Mouse (Mus musculus) Muller cell, postnatal 12 days (primary cell): ENCODE results near the gene Wdcp.
"Not testable (repeated sequence)": the region's sequence is repeated elsewhere in the genome, so short reads cannot be mapped to it uniquely, and the experiment has no call there.

ENCODE experiments used
- DNase-seq: peaks from one replicate; pipeline ENCODE4 v3.0.0-alpha.2; 2015; ENCODE audit errors: inconsistent ontology term

The Wdcp gene

GRCm38 (mm10) chr12:4842890-4843597 lies at the start of gene Wdcp:
TSS of gene Wdcp (plus strand) at chr12:4843303.
- peak; percentile 97 for DNase-seq

GRCm38 (mm10) chr12:4793718-4794117 lies 49.4 kb upstream of the Wdcp start:
- no peak for DNase-seq

GRCm38 (mm10) chr12:4797471-4797870 lies 45.6 kb upstream of the Wdcp start:
- not testable (repeated sequence) for DNase-seq

GRCm38 (mm10) chr12:4811036-4811435 lies 32.1 kb upstream of the Wdcp start:
- DNase-seq = no peak

- DNase-seq = no peak
Measured at GRCm38 (mm10) chr12:4811705-4812104, 31.4 kb upstream of the Wdcp start.

GRCm38 (mm10) chr12:4813636-4814035 lies 29.5 kb upstream of the Wdcp start:
- DNase-seq = no peak

GRCm38 (mm10) chr12:4816680-4817360 lies 26.3 kb upstream of the Wdcp start:
- no peak for DNase-seq

- peak; percentile 99 for DNase-seq
Measured at GRCm38 (mm10) chr12:4817361-4818101, 25.6 kb upstream of the Wdcp start, which contains the start of gene Sf3b6. TSS of gene Sf3b6 (plus strand) at chr12:4817544.

GRCm38 (mm10) chr12:4827256-4827655 lies 15.8 kb upstream of the Wdcp start:
- DNase-seq = no peak

- no peak for DNase-seq
Measured at GRCm38 (mm10) chr12:4836959-4837358, 6.1 kb upstream of the Wdcp start.

GRCm38 (mm10) chr12:4840010-4840409 lies 3.1 kb upstream of the Wdcp start:
- no peak for DNase-seq

GRCm38 (mm10) chr12:4840741-4841140 lies 2.4 kb upstream of the Wdcp start:
- peak; percentile 4 for DNase-seq

- DNase-seq = peak; percentile 83
Measured at GRCm38 (mm10) chr12:4841392-4841887, 1.7 kb upstream of the Wdcp start, which contains the start of gene Fkbp1b. TSS of gene Fkbp1b (minus strand) at chr12:4841591.

- DNase-seq = no peak
Measured at GRCm38 (mm10) chr12:4842456-4842855, 647 bp upstream of the Wdcp start.

- no peak for DNase-seq
Measured at GRCm38 (mm10) chr12:4843741-4844140, 638 bp downstream of the Wdcp start.

- no peak for DNase-seq
Measured at GRCm38 (mm10) chr12:4856160-4856559, 13.1 kb downstream of the Wdcp start.

- no peak for DNase-seq
Measured at GRCm38 (mm10) chr12:4856834-4857233, 13.7 kb downstream of the Wdcp start.

- DNase-seq = no peak
Measured at GRCm38 (mm10) chr12:4859241-4859914, 16.3 kb downstream of the Wdcp start.

- no peak for DNase-seq
Measured at GRCm38 (mm10) chr12:4862672-4863071, 19.6 kb downstream of the Wdcp start.

GRCm38 (mm10) chr12:4863654-4864337 lies 20.7 kb downstream of the Wdcp start:
- peak; percentile 78 for DNase-seq

GRCm38 (mm10) chr12:4864338-4864690 lies 21.2 kb downstream of the Wdcp start:
- no peak for DNase-seq
